Comparison of ENCODE assay signal across 8 mouse cellular contexts in the genomic region with DNA sequence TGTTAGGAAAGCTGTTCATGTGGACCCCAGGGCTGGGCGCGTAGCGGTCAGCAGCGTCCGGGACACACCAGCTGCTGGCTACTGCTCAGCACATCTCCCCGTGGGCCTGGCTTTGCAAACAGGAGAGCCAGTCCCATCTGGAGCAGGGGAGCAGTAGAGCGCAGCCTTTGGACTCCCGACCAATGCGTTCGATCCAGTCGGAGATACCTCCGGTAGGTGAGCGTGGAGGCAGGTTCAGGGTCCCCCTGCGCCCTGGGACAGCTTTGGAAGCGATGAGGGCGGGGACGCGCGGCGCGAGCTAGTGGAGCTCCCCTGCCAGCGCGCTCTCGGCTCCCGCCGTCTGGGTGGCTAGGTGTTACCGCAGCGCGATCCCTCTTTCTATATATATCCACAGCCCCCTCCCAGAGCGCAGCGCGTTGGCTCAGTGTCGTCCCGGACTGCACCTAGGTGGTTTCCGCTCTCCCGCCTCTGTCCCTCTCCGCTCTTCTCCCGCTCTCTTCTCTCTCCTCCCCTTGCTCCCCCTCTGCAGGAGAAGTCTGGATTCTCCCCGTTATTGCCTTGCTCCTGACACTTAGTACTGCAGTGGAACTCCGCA. TPM values are rescaled to one million over a fixed set of nuclear protein-coding genes. Genes with fewer than 3 reads are reported as not detected.
DNase-seq lines count a peak whose midpoint lies in the region; ATAC-seq and TF ChIP-seq lines count a peak whose summit lies in the region.

A gene (minus strand): TSS at position 357 of the 595 bp plus-strand sequence.

- TF ChIP-seq POLR2A in limb, embryonic 14.5 days (IDR thresholded peaks at IDR 0.05; ENCODE audit: borderline replicate concordance, extremely low read depth, insufficient read depth, insufficient read length): no peak

- H3K4me1 ChIP-seq in lung, embryonic 15.5 days: peaks cover 6% of the 10 kb centered on the region; the same call in 1 of the 2 replicates
- no peaks in the 10 kb centered on the region; the same call in 1 of the 2 replicates for H3K4me1 ChIP-seq in intestine, embryonic 14.5 days (replicated peaks; ENCODE audit: control insufficient read depth, insufficient read depth, low read length)
- H3K4me1 ChIP-seq in limb, embryonic 14.5 days (ENCODE audit: control insufficient read depth, insufficient read depth, low read length): peaks cover 4% of the 10 kb centered on the region; the same call in 1 of the 2 replicates

- H3K27me3 ChIP-seq in lung, embryonic 15.5 days: peaks cover 26% of the 10 kb centered on the region
- H3K27me3 ChIP-seq in intestine, embryonic 14.5 days (replicated peaks; ENCODE audit: control insufficient read depth, insufficient read depth, low read length): peaks cover 12% of the 10 kb centered on the region; the same call in 1 of the 2 replicates
- peaks cover 12% of the 10 kb centered on the region for H3K27me3 ChIP-seq in limb, embryonic 14.5 days (ENCODE audit: control insufficient read depth, insufficient read depth, low read length)

- no peaks in the 10 kb centered on the region for H3K36me3 ChIP-seq in lung, embryonic 15.5 days
- no peaks in the 10 kb centered on the region for H3K36me3 ChIP-seq in intestine, embryonic 14.5 days (ENCODE audit: control insufficient read depth, insufficient read depth, low read length)
- no peaks in the 10 kb centered on the region for H3K36me3 ChIP-seq in limb, embryonic 14.5 days (ENCODE audit: control insufficient read depth, insufficient read depth, low read length)

- peak within 1 kb of the TSS; percentile 86 for H3K4me2 ChIP-seq in lung, embryonic 15.5 days
- H3K4me2 ChIP-seq in intestine, embryonic 14.5 days (ENCODE audit: low read length): peak within 1 kb of the TSS; percentile 86
- H3K4me2 ChIP-seq in limb, embryonic 14.5 days (replicated peaks; ENCODE audit: low read depth, low read length, severe bottlenecking): peak within 1 kb of the TSS; percentile 83

- peak within 1 kb of the TSS; percentile 36; the same call in 1 of the 2 replicates for H3K9ac ChIP-seq in lung, embryonic 15.5 days
- peak within 1 kb of the TSS; percentile 38 for H3K9ac ChIP-seq in intestine, embryonic 14.5 days (ENCODE audit: low read length)
- H3K9ac ChIP-seq in limb, embryonic 14.5 days (ENCODE audit: low read depth, low read length, severe bottlenecking): peak within 1 kb of the TSS; percentile 55

- no peak within 1 kb of the TSS for H3K27ac ChIP-seq in lung, embryonic 15.5 days
- H3K27ac ChIP-seq in intestine, embryonic 14.5 days (ENCODE audit: low read depth): no peak within 1 kb of the TSS
- H3K27ac ChIP-seq in limb, embryonic 14.5 days (replicated peaks; ENCODE audit: low read depth, low read length): no peak within 1 kb of the TSS

- no peak for DNase-seq in lung, adult 18-20 months
- DNase-seq in cerebellum, postnatal 25 days: peak; percentile 80
- peak in 1 of 2 experiments; percentile 12 for DNase-seq in gastrocnemius, postnatal 4 days (ENCODE audit: low spot score in 2 of 2)
- peak; percentile 76 for DNase-seq in intestine, embryonic 14.5 days (ENCODE audit: low spot score)
- peak; percentile 33 for DNase-seq in limb, embryonic 14.5 days (ENCODE audit: low spot score)
- DNase-seq in neural tube, embryonic 10.5 days (ENCODE audit: extremely low spot score, low spot score): peak; percentile 63
- DNase-seq in B cell, adult 2 months: no peak

- H3K4me3 ChIP-seq in lung, embryonic 15.5 days: peak within 1 kb of the TSS; percentile 45
- H3K4me3 ChIP-seq in intestine, embryonic 14.5 days (ENCODE audit: low read depth, low read length): peak within 1 kb of the TSS; percentile 44
- H3K4me3 ChIP-seq in limb, embryonic 14.5 days (replicated peaks; ENCODE audit: low read length): peak within 1 kb of the TSS; percentile 46

- WGBS in lung, embryonic 15.5 days: under 1% methylated on average over 40 of the region's 40 CpGs
- 1% methylated on average over 40 of the region's 40 CpGs for WGBS in intestine, embryonic 14.5 days
- WGBS in limb, embryonic 14.5 days: under 1% methylated on average over 39 of the region's 40 CpGs

- no peaks in the 10 kb centered on the region for H3K9me3 ChIP-seq in lung, embryonic 15.5 days
- H3K9me3 ChIP-seq in intestine, embryonic 14.5 days (ENCODE audit: control insufficient read depth, low read length): no peaks in the 10 kb centered on the region
- H3K9me3 ChIP-seq in limb, embryonic 14.5 days (ENCODE audit: control insufficient read depth, low read length): no peaks in the 10 kb centered on the region

- peak; percentile 62 for ATAC-seq in lung, embryonic 15.5 days (ENCODE audit: borderline replicate concordance, extremely low read depth, low FRiP score, low TSS enrichment)
- peak; percentile 58 for ATAC-seq in intestine, embryonic 14.5 days (replicated peaks; ENCODE audit: low FRiP score, low TSS enrichment, low read depth)
- no peak; the same call in 1 of the 2 replicates for ATAC-seq in limb, embryonic 14.5 days (ENCODE audit: low FRiP score, low read depth)

RNA-seq across cellular contexts. Expression of the gene that starts here (rescaled TPM):
- polyA plus RNA-seq in lung, embryonic 15.5 days (2015; fragmentation: Nextera tagmentation; extraction: Ambion mirVana): 3.6 and 5.5 TPM in 2 replicates
- 10 to 100 TPM; 19.7 to 25.3 TPM for total RNA-seq in gastrocnemius, postnatal 4 days (2021)
- polyA plus RNA-seq in intestine, embryonic 14.5 days (2014; fragmentation: Nextera tagmentation; extraction: Ambion mirVana): 3.5 and 4.8 TPM in 2 replicates
- 11.3 and 13.2 TPM in 2 replicates for polyA plus RNA-seq in limb, embryonic 14.5 days (2012; rRNA removed)
- polyA plus RNA-seq in limb, embryonic 14.5 days (2014; fragmentation: Nextera tagmentation; extraction: Ambion mirVana): 2.9 and 3.6 TPM in 2 replicates

Comparison
In these comparisons a context has a peak if more than half of its experiments do, and no peak if none do; other contexts are left out.
1. DNase-seq: peak in cerebellum, postnatal 25 days (2 of 2), intestine, embryonic 14.5 days (single experiment), limb, embryonic 14.5 days (single experiment) and neural tube, embryonic 10.5 days (single experiment); none in lung, adult 18-20 months (0 of 2) and B cell, adult 2 months (0 of 2).
2. Peak in every context shown above with its lines, with median percentiles within 50 percentile points of each other: H3K4me2 ChIP-seq, H3K4me3 ChIP-seq and H3K9ac ChIP-seq.